Mouse (Mus musculus): ENCODE data around the gene Pla2g4a. TPM values are rescaled to one million over a fixed set of nuclear protein-coding genes. Genes with fewer than 3 reads are reported as not detected.
A peak's percentile ranks its signal among the peaks of the same experiment; 100 is the strongest.

The Pla2g4a gene
- total RNA-seq (2014; fragmentation: Nextera tagmentation) = 14.5 and 16.9 TPM in 2 replicates
- total RNA-seq (2017) = 80.7 and 82.2 TPM in 2 replicates

DNA sequence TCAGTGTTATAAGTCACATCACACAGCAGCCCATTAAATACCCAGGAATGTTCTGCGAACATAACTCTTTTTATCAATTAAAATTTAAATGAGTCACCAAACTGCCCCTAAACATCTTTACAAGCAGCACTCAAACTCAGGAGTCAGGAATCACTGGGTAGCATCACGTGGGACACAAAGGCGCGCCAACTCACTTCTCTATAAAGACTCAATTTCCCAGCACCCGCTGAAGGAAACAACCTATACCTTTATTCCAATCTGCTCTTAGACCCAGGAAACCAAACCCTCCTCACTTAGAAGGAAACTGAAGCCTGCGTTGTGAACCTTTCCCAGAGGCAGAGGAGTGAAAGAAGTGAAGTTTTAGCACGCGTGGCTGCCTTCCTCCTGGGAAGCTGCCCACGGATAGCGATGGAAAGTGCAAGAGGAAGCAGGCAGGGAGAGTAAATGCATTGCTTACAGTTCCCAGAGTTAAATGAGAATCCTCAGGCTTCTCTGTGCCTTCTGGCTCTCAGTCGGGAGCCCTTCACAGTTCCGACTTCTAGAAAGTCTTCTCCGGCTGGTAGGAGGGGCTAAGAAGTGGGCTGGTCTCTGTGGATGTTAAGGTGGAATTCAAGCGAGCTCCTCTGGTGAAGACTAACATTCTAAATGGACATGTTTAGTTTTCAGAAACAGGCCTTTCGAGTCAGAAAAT is at the start of gene Pla2g4a:
TSS of gene Pla2g4a (minus strand) at position 557 of the 691 bp plus-strand sequence.
- ATAC-seq (replicated peaks; ENCODE audit: low FRiP score, low TSS enrichment, poor library complexity, severe bottlenecking) = peak; percentile 93

DNA sequence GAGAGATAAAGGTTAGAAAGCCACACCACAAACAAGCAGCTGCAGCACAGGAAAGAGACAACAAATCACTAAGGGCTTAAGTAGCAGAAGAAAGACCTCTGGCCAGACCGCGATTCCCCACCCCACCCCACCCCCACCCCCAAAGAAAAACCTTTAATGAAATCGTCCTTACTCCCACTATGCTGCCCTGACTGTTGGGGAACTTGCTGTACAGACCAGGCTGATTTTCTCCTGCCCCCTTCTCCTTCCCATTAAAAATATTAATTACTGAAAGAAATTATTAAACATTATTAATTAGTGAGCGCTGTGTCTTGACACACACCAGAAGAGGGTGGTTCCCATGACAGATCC is 49.5 kb upstream of the Pla2g4a start:
- no peak for ATAC-seq (replicated peaks; ENCODE audit: low FRiP score, low TSS enrichment, poor library complexity, severe bottlenecking)

DNA sequence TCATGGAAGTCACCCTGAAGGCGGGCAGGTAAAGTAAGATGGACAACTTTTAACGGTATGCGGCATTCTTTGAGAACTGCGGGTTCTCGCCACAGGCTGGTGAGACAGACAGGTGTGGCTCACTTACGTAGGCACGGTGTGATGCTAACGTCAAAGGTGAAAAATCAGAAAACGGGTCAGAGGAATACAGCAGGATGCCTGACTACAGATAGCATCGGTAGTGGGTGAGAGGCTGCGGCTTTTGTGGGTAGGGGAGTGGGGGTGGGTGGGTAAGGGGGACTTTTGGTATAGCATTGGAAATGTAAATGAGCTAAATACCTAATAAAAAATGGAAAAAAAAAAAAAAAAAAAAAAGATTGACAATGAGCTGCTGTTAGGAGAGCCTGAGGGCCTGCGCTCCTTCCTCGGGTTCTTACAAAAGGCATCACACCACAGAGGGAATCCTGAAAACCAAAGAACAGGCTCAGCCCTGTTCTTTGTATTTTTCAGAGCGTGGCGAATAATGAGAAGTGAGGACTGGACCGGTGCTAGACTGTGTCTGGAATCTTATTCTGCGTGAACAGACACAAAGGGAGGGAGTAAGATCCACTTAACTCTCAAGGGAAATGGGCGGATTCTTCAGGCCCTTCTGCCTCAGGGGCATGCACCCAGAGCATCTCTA is 49.0 kb upstream of the Pla2g4a start:
- ATAC-seq (replicated peaks; ENCODE audit: low FRiP score, low TSS enrichment, poor library complexity, severe bottlenecking) = no peak

DNA sequence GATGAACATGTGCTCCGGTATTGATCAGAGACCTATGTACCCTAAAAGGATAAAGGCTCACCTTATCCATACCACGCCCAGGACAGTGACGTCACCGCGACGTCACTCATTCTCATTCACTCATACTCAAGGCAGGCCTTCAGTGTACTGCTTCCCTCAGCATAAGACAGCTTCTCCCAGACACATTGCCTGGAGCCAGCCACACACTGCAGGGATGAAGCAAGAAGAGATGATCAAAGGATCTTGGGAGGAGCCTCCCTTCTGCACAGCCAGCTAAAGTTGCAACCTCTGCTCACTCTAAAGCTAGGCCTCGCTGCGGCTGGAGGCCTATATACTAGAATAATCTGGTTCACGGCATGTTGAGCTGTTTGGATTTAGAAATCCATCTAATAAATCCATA is 48.0 kb upstream of the Pla2g4a start:
- ATAC-seq (replicated peaks; ENCODE audit: low FRiP score, low TSS enrichment, poor library complexity, severe bottlenecking) = no peak

DNA sequence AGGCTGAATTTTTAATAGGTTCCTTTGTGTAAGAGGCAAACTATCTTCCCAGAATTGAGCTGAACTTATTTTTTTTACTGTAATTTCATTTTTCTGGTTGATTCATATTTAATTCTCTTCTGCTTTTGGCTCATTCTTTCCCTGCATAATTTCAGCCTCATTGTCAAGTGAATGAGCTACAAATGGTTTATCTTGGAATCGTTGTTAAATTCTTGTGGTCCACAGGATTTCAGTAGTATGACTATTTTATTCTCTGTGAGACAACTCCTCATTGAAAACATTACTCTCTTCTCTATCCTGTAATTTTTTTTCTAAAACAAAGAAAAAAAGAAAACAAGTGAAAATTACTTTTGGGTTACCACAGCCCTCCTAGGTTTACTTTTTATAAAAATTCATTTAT is 14.5 kb upstream of the Pla2g4a start:
- ATAC-seq (replicated peaks; ENCODE audit: low FRiP score, low TSS enrichment, poor library complexity, severe bottlenecking) = no peak

DNA sequence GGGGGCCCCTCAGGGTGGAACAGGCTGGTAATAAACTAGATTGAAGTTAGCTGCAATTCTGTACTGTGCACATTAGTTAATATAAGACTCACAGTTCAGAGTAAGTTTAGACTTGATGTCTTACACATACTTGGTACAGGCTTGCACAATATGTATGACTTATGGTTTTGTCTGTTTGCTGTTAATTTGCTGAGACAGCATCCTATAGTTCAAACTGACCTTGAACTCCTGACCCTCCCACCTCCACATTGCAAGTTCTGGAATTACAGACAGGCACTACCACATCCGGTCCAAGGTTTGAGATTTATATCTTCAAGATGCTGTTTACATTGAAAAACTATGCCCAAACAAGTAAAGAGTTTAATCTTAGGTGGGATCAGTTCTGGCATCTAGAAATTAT is 4.7 kb upstream of the Pla2g4a start:
- ATAC-seq (replicated peaks; ENCODE audit: low FRiP score, low TSS enrichment, poor library complexity, severe bottlenecking) = no peak

DNA sequence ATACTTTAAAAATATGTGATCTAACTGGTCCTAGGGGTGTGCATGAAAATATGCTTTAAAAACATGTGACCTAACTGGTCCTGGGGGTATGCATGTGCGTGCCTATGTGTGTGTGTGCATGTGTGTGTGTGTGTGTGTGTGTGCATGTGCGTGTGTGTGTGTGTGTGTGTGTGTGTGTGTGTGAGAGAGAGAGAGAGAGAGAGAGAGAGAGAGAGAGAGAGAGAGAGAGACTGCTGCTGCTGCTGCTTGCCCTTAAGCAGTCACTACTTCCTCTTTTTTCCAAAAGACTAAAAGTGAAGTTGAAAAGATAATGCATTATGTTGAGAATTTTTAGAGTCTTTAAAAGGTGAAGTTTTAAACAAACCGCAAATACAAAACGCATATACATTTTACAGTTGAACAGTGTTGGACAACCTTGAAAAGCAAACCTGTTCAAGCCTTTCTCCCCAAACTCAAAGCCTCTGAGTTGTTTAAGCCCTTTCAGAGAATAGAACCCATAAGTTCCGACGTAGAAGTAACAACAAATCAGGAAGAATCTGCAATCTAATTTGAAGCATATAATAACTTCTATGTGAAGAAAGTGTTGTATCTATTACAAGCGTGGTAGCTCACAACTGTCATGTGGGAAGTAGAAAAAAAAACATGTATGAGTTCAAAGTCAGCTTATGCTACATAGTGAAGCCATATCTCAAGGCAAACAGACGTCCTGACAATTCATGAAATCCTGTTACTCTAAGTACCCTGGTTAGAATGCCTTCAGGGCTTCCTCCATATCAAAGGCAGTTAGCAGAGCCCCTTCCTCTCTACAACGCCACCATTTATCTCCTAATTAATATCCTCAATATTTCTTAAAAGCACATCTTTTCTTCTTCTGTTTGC is 574 bp upstream of the Pla2g4a start:
- peak; percentile 20; the same call in 1 of the 2 replicates for ATAC-seq (replicated peaks; ENCODE audit: low FRiP score, low TSS enrichment, poor library complexity, severe bottlenecking)

DNA sequence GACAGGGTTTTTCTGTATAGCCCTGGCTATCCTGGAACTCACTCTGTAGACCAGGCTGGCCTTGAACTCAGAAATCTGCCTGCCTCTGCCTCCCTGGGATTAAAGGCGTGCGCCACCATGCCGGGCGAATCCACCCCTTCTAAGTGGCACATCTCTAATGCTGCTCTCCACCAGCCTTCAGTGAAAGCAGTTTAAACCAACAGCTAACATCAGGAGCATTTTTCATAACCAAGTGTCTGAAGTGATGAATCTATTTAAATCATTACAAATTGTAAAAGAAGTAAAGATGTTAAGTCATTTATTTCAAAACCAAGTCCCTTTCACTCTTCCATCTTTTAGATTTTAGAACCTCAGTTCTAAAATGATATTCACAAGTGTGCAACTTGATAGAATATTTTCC is 839 bp downstream of the Pla2g4a start:
- no peak for ATAC-seq (replicated peaks; ENCODE audit: low FRiP score, low TSS enrichment, poor library complexity, severe bottlenecking)

DNA sequence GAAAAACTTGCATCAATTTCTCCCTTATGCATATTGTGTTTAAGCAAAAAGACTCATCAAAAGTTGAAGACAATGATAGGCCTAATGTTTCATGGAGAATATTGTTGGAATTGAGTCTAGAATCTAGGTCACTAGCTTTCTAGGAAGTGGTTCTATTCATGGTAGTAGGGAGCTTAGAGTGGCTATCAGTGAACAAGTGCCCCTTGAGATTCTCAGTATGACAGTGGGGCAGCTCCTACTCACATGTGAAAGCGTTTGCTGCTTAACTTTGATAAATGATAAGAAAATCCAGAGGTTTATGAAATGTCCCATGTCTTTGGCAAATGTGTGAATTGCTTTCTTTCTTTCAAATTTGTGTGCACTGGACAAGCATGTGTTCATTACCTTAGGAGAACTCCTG is 2.0 kb downstream of the Pla2g4a start:
- no peak for ATAC-seq (replicated peaks; ENCODE audit: low FRiP score, low TSS enrichment, poor library complexity, severe bottlenecking)

DNA sequence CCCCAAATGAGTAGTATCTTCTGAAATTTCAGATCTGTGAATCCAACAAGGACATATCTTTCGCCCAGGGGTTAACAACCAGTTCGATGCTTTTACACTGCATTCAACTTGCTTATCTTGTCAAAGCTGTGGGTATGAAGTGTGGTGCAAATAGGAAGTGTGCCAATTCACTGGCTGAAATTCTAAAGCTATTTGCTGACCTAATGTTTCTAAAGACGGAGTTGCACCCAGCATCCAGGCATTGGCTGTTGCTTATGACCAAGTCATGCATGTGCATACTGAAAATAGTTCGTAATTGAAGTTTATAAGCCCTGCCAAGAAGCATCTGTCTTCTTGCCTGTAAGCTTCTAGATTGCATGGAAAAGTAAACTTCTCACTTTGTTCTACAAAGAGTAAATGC is 5.6 kb downstream of the Pla2g4a start:
- peak; percentile 81 for ATAC-seq (replicated peaks; ENCODE audit: low FRiP score, low TSS enrichment, poor library complexity, severe bottlenecking)

DNA sequence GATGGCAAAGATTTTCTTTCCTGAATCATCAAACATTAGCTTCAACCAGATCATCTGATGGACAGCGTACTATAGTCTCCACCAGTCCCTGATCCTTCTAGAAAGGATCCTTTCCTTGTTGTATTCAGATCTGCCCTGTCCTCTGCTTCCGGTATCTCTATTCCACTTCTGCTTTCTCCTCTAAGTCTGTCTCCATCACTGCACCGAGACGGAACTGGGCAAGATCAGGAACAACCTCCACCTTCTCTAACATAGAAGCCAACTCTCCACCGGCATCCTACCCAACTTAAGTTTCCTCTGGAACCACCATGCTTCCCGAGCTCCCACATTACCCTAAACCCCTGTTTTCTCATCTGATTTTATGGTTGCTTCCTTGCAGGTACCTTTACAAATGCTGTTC is 7.1 kb downstream of the Pla2g4a start:
- ATAC-seq (replicated peaks; ENCODE audit: low FRiP score, low TSS enrichment, poor library complexity, severe bottlenecking) = no peak

DNA sequence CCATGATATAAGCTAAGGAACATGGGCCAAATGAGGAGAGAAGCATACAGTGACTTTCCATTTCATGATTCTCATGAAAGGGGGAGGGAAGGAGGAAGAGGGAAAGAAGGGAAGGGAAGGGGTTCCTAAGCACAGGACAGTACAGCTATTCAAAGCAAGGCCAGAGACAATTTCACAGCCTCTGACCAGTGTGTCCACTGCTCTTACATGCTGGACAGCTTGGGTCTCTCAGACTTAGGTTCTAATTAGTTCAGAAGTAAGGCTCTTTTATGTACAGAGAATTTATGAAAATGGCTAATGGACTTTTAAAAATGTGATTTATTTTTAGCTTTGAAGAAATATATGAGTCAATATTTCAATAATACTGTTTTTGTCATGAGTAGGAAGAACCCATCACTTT is 9.0 kb downstream of the Pla2g4a start:
- ATAC-seq (replicated peaks; ENCODE audit: low FRiP score, low TSS enrichment, poor library complexity, severe bottlenecking) = no peak

DNA sequence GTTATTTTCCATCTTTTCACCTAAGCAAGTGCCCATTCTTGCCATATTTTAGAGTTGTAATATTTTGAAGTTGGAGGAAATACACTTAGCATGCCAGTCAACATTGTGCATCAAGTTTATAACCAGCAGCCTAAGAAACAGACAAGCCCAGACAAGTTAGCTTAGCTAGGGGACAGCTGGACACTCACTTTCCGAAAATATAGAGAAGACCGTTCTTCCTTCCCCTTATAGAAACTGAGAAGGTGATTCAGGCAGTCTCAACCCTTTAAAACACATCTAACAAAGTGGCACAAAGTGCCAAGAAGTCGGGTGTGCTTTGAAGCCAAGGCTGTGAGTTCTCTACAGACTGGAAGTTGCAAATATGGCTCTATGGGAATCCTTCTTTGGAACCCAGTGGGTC is 10.4 kb downstream of the Pla2g4a start:
- no peak for ATAC-seq (replicated peaks; ENCODE audit: low FRiP score, low TSS enrichment, poor library complexity, severe bottlenecking)

DNA sequence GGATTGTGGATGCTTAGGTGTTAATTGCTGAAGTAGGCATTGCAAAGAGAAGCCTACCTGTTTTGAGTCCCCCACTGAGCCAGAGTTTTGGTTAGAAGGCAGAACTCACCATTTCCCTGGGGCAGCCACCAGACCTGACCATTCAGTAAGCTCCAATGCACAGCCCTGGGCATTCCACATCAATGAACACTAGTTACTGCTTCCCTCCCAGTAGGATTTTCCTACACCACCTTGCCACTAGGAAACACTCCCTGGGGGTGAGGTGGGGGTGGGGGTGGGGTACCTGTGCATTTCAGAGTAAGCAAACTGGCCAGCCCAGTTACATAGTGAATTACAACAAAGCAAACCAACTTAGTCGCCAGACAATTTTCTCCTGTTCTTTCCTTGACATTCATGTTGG is 10.8 kb downstream of the Pla2g4a start:
- no peak for ATAC-seq (replicated peaks; ENCODE audit: low FRiP score, low TSS enrichment, poor library complexity, severe bottlenecking)

DNA sequence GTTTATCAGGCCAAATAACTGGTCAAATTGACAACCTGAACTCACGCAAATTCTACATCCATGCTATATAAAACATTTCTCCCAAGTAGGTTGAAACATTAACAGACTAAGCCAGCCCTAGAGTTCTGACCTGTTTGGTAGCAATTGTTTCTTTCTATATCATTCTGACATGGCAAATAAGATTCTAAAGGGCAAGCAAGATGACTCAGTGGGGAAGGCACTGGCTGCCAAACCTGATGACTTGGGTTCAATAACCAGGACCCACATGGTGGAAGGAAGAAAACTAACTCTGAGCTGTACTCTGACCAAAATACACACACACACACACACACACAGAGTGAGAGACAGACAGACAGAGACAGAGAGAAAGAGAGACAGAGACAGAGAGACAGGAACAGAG is 11.8 kb downstream of the Pla2g4a start:
- ATAC-seq (replicated peaks; ENCODE audit: low FRiP score, low TSS enrichment, poor library complexity, severe bottlenecking) = no peak

DNA sequence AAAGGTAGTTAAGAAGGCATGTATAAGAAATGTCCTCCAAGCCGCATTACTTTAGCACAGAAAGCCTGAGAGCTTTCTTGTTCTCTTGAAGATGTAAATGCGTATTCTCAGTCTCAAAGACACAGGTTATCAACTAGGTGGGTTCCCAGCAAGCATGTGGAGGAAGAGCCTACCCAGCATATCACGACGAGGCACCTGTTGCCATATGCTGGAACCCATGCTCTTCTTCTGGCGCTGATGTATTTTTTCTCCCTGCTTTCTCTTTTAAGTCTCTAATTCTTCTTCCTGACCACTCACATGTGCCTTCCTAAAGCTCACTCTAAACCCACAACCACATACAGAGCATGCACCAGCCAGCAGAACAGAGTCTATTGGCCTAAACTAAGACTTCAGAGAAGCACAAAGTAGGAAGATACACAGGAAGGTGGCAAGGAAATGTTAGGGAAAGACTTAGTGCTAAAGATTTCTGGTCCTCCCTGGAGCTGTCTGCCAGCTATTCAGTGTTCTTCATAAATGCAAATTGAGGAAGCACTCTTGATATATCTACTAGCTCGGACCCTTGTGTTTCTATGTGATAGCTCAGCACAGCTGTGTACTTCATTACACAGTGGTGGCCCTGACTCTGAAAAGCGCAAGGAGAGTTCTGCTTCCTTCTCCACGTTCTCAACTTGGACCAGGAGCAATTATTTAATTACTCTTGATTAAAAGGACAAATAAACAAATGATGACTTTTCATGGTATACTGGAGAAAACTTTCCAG is 12.8 kb downstream of the Pla2g4a start:
- ATAC-seq (replicated peaks; ENCODE audit: low FRiP score, low TSS enrichment, poor library complexity, severe bottlenecking) = peak; percentile 47; the same call in 1 of the 2 replicates

DNA sequence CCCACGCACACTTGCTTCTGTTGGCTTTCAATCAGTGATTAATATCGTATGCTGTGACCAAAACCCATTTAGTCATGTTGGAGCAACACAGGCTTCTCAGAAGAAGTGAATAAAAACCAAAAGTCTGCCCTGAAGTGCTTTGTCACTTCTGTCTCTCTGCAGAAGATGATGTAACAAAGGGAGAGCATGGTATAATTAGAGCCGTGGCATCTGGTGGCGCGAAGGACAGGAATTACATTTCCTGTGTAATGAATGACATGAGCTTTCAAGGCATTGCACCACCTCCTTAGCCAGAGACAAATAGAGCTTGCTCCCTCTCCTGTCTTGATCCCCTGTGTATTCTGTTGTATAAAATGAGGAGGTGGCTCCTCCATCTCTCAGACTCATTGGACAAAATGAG is 14.1 kb downstream of the Pla2g4a start:
- ATAC-seq (replicated peaks; ENCODE audit: low FRiP score, low TSS enrichment, poor library complexity, severe bottlenecking) = peak; percentile 29; the same call in 1 of the 2 replicates

DNA sequence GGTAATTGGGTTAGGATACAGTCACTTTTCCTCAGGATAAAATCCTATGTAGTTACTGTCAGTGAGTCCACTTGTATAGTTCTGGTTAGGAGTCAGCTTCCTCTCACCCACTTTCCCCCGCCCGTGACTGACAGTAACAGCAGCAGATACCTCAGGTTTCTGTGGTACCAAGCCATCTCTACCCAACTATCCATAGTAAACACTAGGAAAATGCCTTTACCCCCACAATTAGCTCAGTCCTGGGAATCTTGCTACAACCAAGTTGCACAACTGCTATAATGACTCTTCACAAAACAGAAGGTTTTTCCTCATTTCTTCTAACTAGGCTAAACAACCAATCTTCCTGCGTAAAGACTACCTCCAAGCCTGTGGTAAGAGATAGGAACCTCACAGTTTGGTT is 14.7 kb downstream of the Pla2g4a start:
- no peak for ATAC-seq (replicated peaks; ENCODE audit: low FRiP score, low TSS enrichment, poor library complexity, severe bottlenecking)

DNA sequence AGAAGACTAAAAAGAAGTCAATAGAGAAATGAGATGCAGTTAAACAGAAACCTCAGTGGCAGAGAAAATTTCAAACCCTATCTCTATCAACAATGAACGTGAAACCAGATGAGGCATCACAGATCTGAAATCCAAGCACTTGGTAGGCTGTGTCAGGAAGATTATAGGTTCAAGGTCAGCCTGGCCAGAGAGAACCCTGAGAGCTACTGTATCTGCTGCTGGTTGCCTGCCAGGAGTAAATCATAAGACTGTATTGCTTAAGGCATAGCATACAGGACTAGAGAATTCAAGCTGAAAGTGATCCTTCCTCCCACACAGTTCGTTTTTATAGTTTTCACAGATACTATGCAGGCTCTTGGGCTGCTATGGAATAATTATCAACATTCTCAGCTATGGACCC is 17.5 kb downstream of the Pla2g4a start:
- peak; percentile 16 for ATAC-seq (replicated peaks; ENCODE audit: low FRiP score, low TSS enrichment, poor library complexity, severe bottlenecking)

DNA sequence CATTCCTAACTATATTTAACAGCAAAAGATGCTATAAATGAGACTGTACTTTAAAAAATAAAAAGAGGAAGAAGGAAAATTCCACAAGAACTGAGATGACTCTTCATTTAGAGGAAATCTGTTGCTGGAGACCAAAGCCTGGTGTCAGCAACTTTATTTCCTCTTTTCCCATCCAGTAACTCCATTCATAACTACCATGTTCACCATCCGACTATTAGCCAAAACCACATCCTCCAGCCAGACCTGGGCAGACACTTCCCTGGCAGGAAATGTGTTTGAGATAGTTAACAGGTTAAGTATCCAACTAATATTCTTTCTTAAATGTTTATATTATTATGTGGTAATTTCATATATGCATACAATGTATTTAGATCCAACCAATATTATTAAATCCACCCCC is 20.8 kb downstream of the Pla2g4a start:
- 0 out of 2 replicates have a peak, but pooled peaks have one; percentile 30 for ATAC-seq (replicated peaks; ENCODE audit: low FRiP score, low TSS enrichment, poor library complexity, severe bottlenecking)
